Mouse (Mus musculus): ENCODE results near the gene L3mbtl3.

The L3mbtl3 gene

GRCm38 (mm10) chr10:26232071-26232653, 143.6 kb downstream of the L3mbtl3 start:
- DNase-seq = no peak

DNA sequence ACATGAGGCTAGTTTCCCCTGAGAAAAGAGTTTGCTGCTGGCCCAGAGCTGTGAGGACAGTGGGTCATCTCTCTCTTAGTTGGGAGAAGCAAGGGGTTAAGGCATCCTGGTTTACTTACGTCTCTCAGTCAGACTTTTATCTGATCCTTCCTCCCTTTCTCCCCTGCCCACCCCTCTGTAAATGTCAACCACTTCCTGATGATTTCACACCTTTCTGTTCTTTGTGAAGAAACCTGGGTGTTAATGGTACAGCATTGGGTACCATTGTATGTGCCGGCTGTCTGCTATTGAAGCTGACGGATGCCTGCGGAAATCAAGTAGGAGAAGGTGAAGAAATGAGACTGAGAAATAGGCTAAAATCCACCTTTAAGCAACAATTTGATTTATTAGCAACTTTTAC, 146.3 kb downstream of the L3mbtl3 start, which contains the start of gene Samd3:
Gene Samd3 (plus strand): TSS at position 220 of the 400 bp plus-strand sequence.
- no peak for DNase-seq

GRCm38 (mm10) chr10:26228187-26228586, 147.6 kb downstream of the L3mbtl3 start:
- no peak for DNase-seq

GRCm38 (mm10) chr10:26226734-26227133, 149.0 kb downstream of the L3mbtl3 start:
- no peak for DNase-seq

DNA sequence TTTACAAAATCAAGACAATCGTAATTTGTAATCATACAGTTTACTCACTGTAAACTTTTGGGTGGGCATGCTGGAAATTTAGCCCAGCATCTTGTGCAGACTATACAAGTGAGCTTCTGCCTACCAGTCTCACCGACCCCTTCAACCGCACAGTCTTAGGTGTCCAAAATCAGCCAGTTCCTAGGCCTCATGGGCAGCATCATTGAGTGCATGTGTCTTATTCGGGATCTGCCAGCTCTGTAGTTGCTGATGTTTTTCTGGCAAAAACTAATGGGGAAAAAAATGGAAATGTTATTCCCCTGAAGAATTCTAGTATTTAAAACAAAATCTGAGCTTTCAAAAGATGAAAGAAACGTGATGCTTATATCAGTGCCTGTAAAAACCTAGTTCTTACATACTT, 149.5 kb downstream of the L3mbtl3 start:
- no peak for DNase-seq
